Mouse (Mus musculus) bone marrow, adult 2 months (tissue): ENCODE measurements around the gene Nphp4. TPM values are rescaled to one million over a fixed set of nuclear protein-coding genes. Genes with fewer than 3 reads are reported as not detected.
A peak's percentile ranks its signal among the peaks of the same experiment; 100 is the strongest.

Experiments
- H3K27ac ChIP-seq: fragments of 200-500 bp; 2 replicates; pipeline ENCODE4 v1.5.1; 2012; ENCODE audit warnings: low read depth, mild to moderate bottlenecking, control low read depth, inconsistent platforms, low read length; ENCODE audit not compliant: control insufficient read depth, poor library complexity, insufficient read depth
- H3K4me1 ChIP-seq: fragments of 200-500 bp; 2 replicates; pipeline ENCODE4 v1.6.1; 2011; ENCODE audit warnings: low read length; ENCODE audit not compliant: control insufficient read depth, insufficient read depth
- H3K4me3 ChIP-seq: fragments of 200-500 bp; replicated peaks from 2 replicates; pipeline ENCODE3; 2011; ENCODE audit warnings: mild to moderate bottlenecking, low read depth, low read length, control low read depth; ENCODE audit not compliant: control insufficient read depth
- CTCF ChIP-seq: fragments of 200-500 bp; IDR thresholded peaks from 2 replicates; pipeline ENCODE4 v1.5.1; 2011; ENCODE audit warnings: low read length, control low read depth; ENCODE audit not compliant: control insufficient read depth, insufficient read depth
- POLR2A ChIP-seq: fragments of 200-500 bp; IDR thresholded peaks from 2 replicates; pipeline ENCODE4 v1.6.1; 2011; ENCODE audit warnings: low read depth, mild to moderate bottlenecking, control low read depth, low read length, borderline replicate concordance; ENCODE audit not compliant: control insufficient read depth
- WGBS: fragments of 180-500 bp; shearing (Covaris S2); methylation state at CpG from one replicate; pipeline ENCODE4 v1.1.7; 2018; 5-methylcytosine and 5-hydroxymethylcytosine counted together
- polyA plus RNA-seq: library from polyadenylated mRNA; stranded (reverse); fragments of >200 nt; gene quantifications from 2 replicates; pipeline ENCODE4 v1.2.4, GENCODE M21; 2011; ENCODE audit warnings: low replicate concordance; ENCODE audit not compliant: missing spikeins, insufficient read depth, insufficient read length

Gene Nphp4
- polyA plus RNA-seq, result 0.65 TPM in 1 of 2 replicates, not detected in the other

GRCm38 (mm10) chr4:152476427-152477023 is at the start of gene Nphp4:
Nphp4 (plus strand) TSS chr4:152476706.
- Histone ChIP-seq H3K4me1 (peaks cover 3% of the 10 kb centered on the region), H3K27ac (peak within 1 kb of the TSS; percentile 76; the same call in 1 of the 2 replicates), H3K4me3 (peak within 1 kb of the TSS; percentile 90)
- TF ChIP-seq CTCF (no peak), POLR2A (no peak)
- 2% methylated on average over 18 of the region's 18 CpGs for WGBS

GRCm38 (mm10) chr4:152428259-152428658 is 48.2 kb upstream of the Nphp4 start:
- WGBS, result 69% methylated on average over 8 of the region's 8 CpGs

GRCm38 (mm10) chr4:152432308-152432707 is 44.2 kb upstream of the Nphp4 start:
- TF ChIP-seq POLR2A (no peak), CTCF (peak; percentile 61)
- H3K4me3 ChIP-seq, result no peak overlapping the region
- no peak overlapping the region for H3K27ac ChIP-seq
- WGBS, result 82% methylated on average over 5 of the region's 5 CpGs
- H3K4me1 ChIP-seq, result no peaks in the 10 kb centered on the region

More at GRCm38 (mm10) chr4:152428259-152428658, 48.2 kb upstream of the Nphp4 start:
- no peak for TF ChIP-seq POLR2A
- H3K27ac ChIP-seq, result no peak overlapping the region
- no peak overlapping the region for H3K4me3 ChIP-seq
- no peaks in the 10 kb centered on the region for H3K4me1 ChIP-seq

GRCm38 (mm10) chr4:152434836-152435235 is 41.7 kb upstream of the Nphp4 start:
- no peak overlapping the region for H3K27ac ChIP-seq
- 60% methylated on average over 9 of the region's 9 CpGs for WGBS
- no peaks in the 10 kb centered on the region for H3K4me1 ChIP-seq
- H3K4me3 ChIP-seq, result no peak overlapping the region
- peak; percentile 80 for TF ChIP-seq CTCF
- no peak for TF ChIP-seq POLR2A

GRCm38 (mm10) chr4:152435255-152435654 is 41.3 kb upstream of the Nphp4 start:
- Histone ChIP-seq H3K4me3 (no peak overlapping the region), H3K27ac (no peak overlapping the region), H3K4me1 (no peaks in the 10 kb centered on the region)
- 52% methylated on average over 10 of the region's 10 CpGs for WGBS
- no peak for TF ChIP-seq POLR2A
- peak; percentile 83 for TF ChIP-seq CTCF

DNA sequence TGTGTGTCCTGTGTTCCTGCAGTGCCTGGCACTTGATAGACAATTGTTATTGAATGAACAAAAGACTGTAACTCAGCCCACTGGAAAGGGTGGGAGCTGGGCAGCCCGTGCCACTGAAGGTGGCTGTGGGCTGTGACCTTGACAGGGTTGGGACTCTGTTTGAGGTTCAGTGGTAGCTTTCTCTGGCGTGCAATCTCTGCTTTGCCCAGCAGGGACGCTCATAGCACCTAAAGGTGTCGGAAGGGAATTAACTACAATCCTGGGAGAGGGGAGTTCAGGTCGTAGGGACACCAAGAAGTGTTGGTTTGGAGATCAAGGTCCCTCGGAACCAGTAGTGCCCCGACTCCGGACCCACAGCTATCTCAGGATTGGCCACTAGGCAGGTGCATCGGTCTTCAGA is 35.6 kb upstream of the Nphp4 start:
- peaks cover 4% of the 10 kb centered on the region for H3K4me1 ChIP-seq
- TF ChIP-seq POLR2A (no peak), CTCF (no peak)
- 81% methylated on average over 9 of the region's 9 CpGs for WGBS
- H3K27ac ChIP-seq, result no peak overlapping the region
- no peak overlapping the region for H3K4me3 ChIP-seq

GRCm38 (mm10) chr4:152441536-152441935 is 35.0 kb upstream of the Nphp4 start:
- no peak overlapping the region for H3K27ac ChIP-seq
- TF ChIP-seq CTCF (no peak), POLR2A (no peak)
- H3K4me3 ChIP-seq, result no peak overlapping the region
- 80% methylated on average over 9 of the region's 9 CpGs for WGBS
- H3K4me1 ChIP-seq, result peaks cover 7% of the 10 kb centered on the region

GRCm38 (mm10) chr4:152446178-152446577 is 30.3 kb upstream of the Nphp4 start:
- Histone ChIP-seq H3K4me3 (peak overlapping the region; percentile 63), H3K27ac (peak overlapping the region; percentile 90), H3K4me1 (peaks cover 10% of the 10 kb centered on the region)
- TF ChIP-seq CTCF, result no peak
- peak; percentile 33; the same call in 1 of the 2 replicates for TF ChIP-seq POLR2A
- WGBS, result 11% methylated on average over 10 of the region's 10 CpGs
